Mouse (Mus musculus) ES-E14 (cell line): ENCODE measurements at regions not wholly inside any gene's neighbourhood (a gene's known extent, or its start where the extent isn't known, plus 50 kb on each side); places are given as distances from the start of the nearest gene placed in this dataset.

ENCODE experiments used
- CHD2 ChIP-seq: IDR thresholded peaks from 2 replicates; pipeline ENCODE4 v1.6.1; 2014; ENCODE audit warnings: mild to moderate bottlenecking, low read depth, low read length, inconsistent platforms
- HCFC1 ChIP-seq: IDR thresholded peaks from 2 replicates; pipeline ENCODE4 v1.6.1; 2012; ENCODE audit warnings: low read length, inconsistent platforms, borderline replicate concordance; ENCODE audit not compliant: insufficient read depth
- MAFK ChIP-seq: IDR thresholded peaks from 2 replicates; pipeline ENCODE4 v1.6.1; 2014; ENCODE audit warnings: mild to moderate bottlenecking, low read depth, low read length, inconsistent platforms; ENCODE audit not compliant: insufficient read depth
- ZC3H11A ChIP-seq: IDR thresholded peaks from 2 replicates; pipeline ENCODE4 v1.6.1; 2012; ENCODE audit warnings: low read depth, mild to moderate bottlenecking, inconsistent platforms, low read length, borderline replicate concordance
- ZNF384 ChIP-seq: IDR thresholded peaks from 2 replicates; pipeline ENCODE4 v1.6.1; 2012; ENCODE audit warnings: low read depth, low read length, inconsistent platforms

- TF ChIP-seq CHD2 (no peak), ZC3H11A (no peak), ZNF384 (no peak), HCFC1 (no peak), MAFK (no peak)
These were observed 1625.7 kb upstream of the Dsel start for GRCm38 (mm10) chr1:113490243-113491003.
